Mouse (Mus musculus): ENCODE measurements at regions not wholly inside any gene's neighbourhood (a gene's known extent, or its start where the extent isn't known, plus 50 kb on each side); places are given as distances from the start of the nearest gene placed in this dataset.
"Not testable (repeated sequence)": the region's sequence is repeated elsewhere in the genome, so short reads cannot be mapped to it uniquely, and the experiment has no call there.

GRCm38 (mm10) chrX:75734628-75735302 is 140.2 kb downstream of the Pls3 start:
- peak; percentile 14; the same call in 1 of the 2 replicates for TF ChIP-seq CTCF (conservative IDR thresholded peaks at IDR 0.05; ENCODE audit: low read length)
- H3K36me3 ChIP-seq (ENCODE audit: insufficient read depth, low read length); H3K9me3 ChIP-seq (ENCODE audit: low read length): not testable (repeated sequence)

GRCm38 (mm10) chrX:75733651-75734050 is 141.3 kb downstream of the Pls3 start:
- H3K27me3 ChIP-seq (ENCODE audit: insufficient read depth, low read length); H3K4me1 ChIP-seq (replicated peaks; ENCODE audit: low read depth, low read length); H3K4me3 ChIP-seq (replicated peaks; ENCODE audit: low read length); H3K36me3 ChIP-seq (ENCODE audit: insufficient read depth, low read length); H3K9me3 ChIP-seq (ENCODE audit: low read length): not testable (repeated sequence)

More at GRCm38 (mm10) chrX:75734628-75735302, 140.2 kb downstream of the Pls3 start:
- peak overlapping the region; percentile 61 for H3K4me3 ChIP-seq (replicated peaks; ENCODE audit: low read length)
- H3K27me3 ChIP-seq (ENCODE audit: insufficient read depth, low read length); H3K4me1 ChIP-seq (replicated peaks; ENCODE audit: low read depth, low read length): not testable (repeated sequence)

GRCm38 (mm10) chrX:75729791-75730190 is 145.2 kb downstream of the Pls3 start:
- H3K27me3 ChIP-seq (ENCODE audit: insufficient read depth, low read length); H3K4me3 ChIP-seq (replicated peaks; ENCODE audit: low read length); H3K36me3 ChIP-seq (ENCODE audit: insufficient read depth, low read length); H3K9me3 ChIP-seq (ENCODE audit: low read length); H3K4me1 ChIP-seq (replicated peaks; ENCODE audit: low read depth, low read length): not testable (repeated sequence)

GRCm38 (mm10) chrX:75728507-75728906 is 146.5 kb downstream of the Pls3 start:
- Histone ChIP-seq H3K4me1 (replicated peaks; ENCODE audit: low read depth, low read length) (no peaks in the 10 kb centered on the region), H3K36me3 (ENCODE audit: insufficient read depth, low read length) (peaks cover 7% of the 10 kb centered on the region; the same call in 1 of the 2 replicates), H3K4me3 (replicated peaks; ENCODE audit: low read length) (no peak overlapping the region), H3K9me3 (ENCODE audit: low read length) (no peaks in the 10 kb centered on the region), H3K27me3 (ENCODE audit: insufficient read depth, low read length) (no peaks in the 10 kb centered on the region)
- no peak for TF ChIP-seq POU5F1 (IDR thresholded peaks at IDR 0.05; ENCODE audit: borderline replicate concordance, low read length)
- TF ChIP-seq CTCF (conservative IDR thresholded peaks at IDR 0.05; ENCODE audit: low read length): peak; percentile 19; the same call in 1 of the 2 replicates

- H3K9me3 ChIP-seq (ENCODE audit: low read length); H3K27me3 ChIP-seq (ENCODE audit: insufficient read depth, low read length); H3K36me3 ChIP-seq (ENCODE audit: insufficient read depth, low read length); H3K4me1 ChIP-seq (replicated peaks; ENCODE audit: low read depth, low read length): not testable (repeated sequence)
- peak overlapping the region; percentile 43 for H3K4me3 ChIP-seq (replicated peaks; ENCODE audit: low read length)
These were observed 145.5 kb upstream of the Rab39b start for GRCm38 (mm10) chrX:75723542-75723941.

GRCm38 (mm10) chrX:75699949-75700348 is 121.9 kb upstream of the Rab39b start:
- H3K4me3 ChIP-seq (replicated peaks; ENCODE audit: low read length): no peak overlapping the region
- TF ChIP-seq NANOG (IDR thresholded peaks at IDR 0.05; ENCODE audit: borderline replicate concordance, low read length) (no peak), POU5F1 (IDR thresholded peaks at IDR 0.05; ENCODE audit: borderline replicate concordance, low read length) (no peak), CTCF (conservative IDR thresholded peaks at IDR 0.05; ENCODE audit: low read length) (no peak)
- no peaks in the 10 kb centered on the region for H3K4me1 ChIP-seq (replicated peaks; ENCODE audit: low read depth, low read length)

GRCm38 (mm10) chrX:75675271-75675670 is 97.2 kb upstream of the Rab39b start:
- H3K27me3 ChIP-seq (ENCODE audit: insufficient read depth, low read length); H3K4me3 ChIP-seq (replicated peaks; ENCODE audit: low read length); H3K36me3 ChIP-seq (ENCODE audit: insufficient read depth, low read length); H3K4me1 ChIP-seq (replicated peaks; ENCODE audit: low read depth, low read length): not testable (repeated sequence)
- H3K9me3 ChIP-seq (ENCODE audit: low read length): peaks cover 54% of the 10 kb centered on the region

More at GRCm38 (mm10) chrX:75699949-75700348, 121.9 kb upstream of the Rab39b start:
- Histone ChIP-seq H3K36me3 (ENCODE audit: insufficient read depth, low read length) (no peaks in the 10 kb centered on the region), H3K27me3 (ENCODE audit: insufficient read depth, low read length) (no peaks in the 10 kb centered on the region), H3K9me3 (ENCODE audit: low read length) (no peaks in the 10 kb centered on the region)

GRCm38 (mm10) chrX:75673920-75674665 is 96.1 kb upstream of the Rab39b start:
- TF ChIP-seq NANOG (IDR thresholded peaks at IDR 0.05; ENCODE audit: borderline replicate concordance, low read length): no peak
- TF ChIP-seq CTCF (conservative IDR thresholded peaks at IDR 0.05; ENCODE audit: low read length): peak; percentile 48
- no peak for TF ChIP-seq POU5F1 (IDR thresholded peaks at IDR 0.05; ENCODE audit: borderline replicate concordance, low read length)
- H3K4me1 ChIP-seq (replicated peaks; ENCODE audit: low read depth, low read length): no peaks in the 10 kb centered on the region
- H3K9me3 ChIP-seq (ENCODE audit: low read length): peaks cover 66% of the 10 kb centered on the region
- no peaks in the 10 kb centered on the region for H3K36me3 ChIP-seq (ENCODE audit: insufficient read depth, low read length)
- H3K27me3 ChIP-seq (ENCODE audit: insufficient read depth, low read length): no peaks in the 10 kb centered on the region
- H3K4me3 ChIP-seq (replicated peaks; ENCODE audit: low read length): no peak overlapping the region

- H3K27me3 ChIP-seq (ENCODE audit: insufficient read depth, low read length): no peaks in the 10 kb centered on the region
- no peak for TF ChIP-seq POU5F1 (IDR thresholded peaks at IDR 0.05; ENCODE audit: borderline replicate concordance, low read length)
- TF ChIP-seq NANOG (IDR thresholded peaks at IDR 0.05; ENCODE audit: borderline replicate concordance, low read length): no peak
- no peak for TF ChIP-seq CTCF (conservative IDR thresholded peaks at IDR 0.05; ENCODE audit: low read length)
- H3K36me3 ChIP-seq (ENCODE audit: insufficient read depth, low read length): no peaks in the 10 kb centered on the region
- H3K4me3 ChIP-seq (replicated peaks; ENCODE audit: low read length): peak overlapping the region; percentile 23
- no peaks in the 10 kb centered on the region for H3K4me1 ChIP-seq (replicated peaks; ENCODE audit: low read depth, low read length)
- peaks cover 66% of the 10 kb centered on the region for H3K9me3 ChIP-seq (ENCODE audit: low read length)
These were observed 95.5 kb upstream of the Rab39b start for GRCm38 (mm10) chrX:75673586-75673919.

Data from E14TG2a.4 (cell line).